Mouse (Mus musculus) brain, embryonic 14.5 days (tissue): ENCODE measurements around the gene Gm4303. TPM values are rescaled to one million over a fixed set of nuclear protein-coding genes. Genes with fewer than 3 reads are reported as not detected.
"Not testable (repeated sequence)": the region's sequence is repeated elsewhere in the genome, so short reads cannot be mapped to it uniquely, and the experiment has no call there.

Experiments used
- DNase-seq: peaks from one replicate; pipeline ENCODE4 v3.0.0-alpha.2; 2011; ENCODE audit warnings: low read depth
- POLR2A ChIP-seq: fragments of 200-500 bp; IDR thresholded peaks from 2 replicates; pipeline ENCODE4 v1.6.1; 2012; ENCODE audit warnings: mild to moderate bottlenecking, inconsistent platforms, borderline replicate concordance; ENCODE audit not compliant: poor library complexity, insufficient read depth, insufficient read length, severe bottlenecking; ENCODE audit errors: extremely low read depth
- polyA plus RNA-seq: library from polyadenylated mRNA; depleted of rRNA; stranded (reverse); fragments of >200 nt; gene quantifications from 2 replicates; pipeline ENCODE4 v1.2.3, GENCODE M21; 2012; rRNA removed

Gm4303 gene
- not detected in 2 replicates for polyA plus RNA-seq

DNA sequence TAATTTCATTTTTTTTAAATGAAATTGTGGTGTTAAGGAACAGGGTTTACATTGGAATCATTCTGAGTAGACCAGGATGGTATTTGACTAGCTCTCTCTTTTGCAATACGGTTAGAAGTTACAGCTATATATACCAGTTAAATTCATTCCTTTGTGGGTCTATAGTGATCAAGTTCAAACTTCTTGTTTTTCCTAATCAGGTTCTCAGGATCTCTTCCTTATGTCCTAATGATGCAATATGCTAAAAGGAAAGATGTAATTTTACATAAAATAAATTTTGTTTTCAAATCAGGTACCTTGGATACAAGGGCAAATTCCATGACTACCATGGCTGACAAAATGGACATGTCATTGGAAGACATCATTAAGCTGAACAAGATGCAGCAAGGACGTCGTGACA lies at the start of gene Gm4303:
Gene Gm4303, plus strand, starts transcription at position 301 of the 400 bp plus-strand sequence.
- DNase-seq: not testable (repeated sequence)

DNA sequence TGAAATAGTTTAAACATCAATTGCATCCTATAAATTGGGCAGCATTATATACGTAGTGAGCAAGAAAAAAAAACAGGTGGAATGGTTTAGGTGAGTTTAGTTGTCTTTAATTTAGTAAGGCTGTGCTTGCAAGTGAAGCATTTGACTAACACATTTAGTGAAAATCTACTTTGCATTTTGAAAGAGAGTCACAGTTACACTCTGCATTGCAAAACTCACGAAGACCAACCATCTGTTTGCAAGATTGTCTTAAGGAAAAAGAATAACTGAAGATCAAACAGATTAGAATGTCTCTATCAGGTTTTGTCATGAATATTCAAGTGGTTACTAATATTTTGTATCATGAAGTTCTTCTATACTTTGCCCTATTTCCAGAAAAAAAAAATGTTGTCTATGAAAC lies 49.7 kb upstream of the Gm4303 start:
- no peak for TF ChIP-seq POLR2A
- no peak for DNase-seq

DNA sequence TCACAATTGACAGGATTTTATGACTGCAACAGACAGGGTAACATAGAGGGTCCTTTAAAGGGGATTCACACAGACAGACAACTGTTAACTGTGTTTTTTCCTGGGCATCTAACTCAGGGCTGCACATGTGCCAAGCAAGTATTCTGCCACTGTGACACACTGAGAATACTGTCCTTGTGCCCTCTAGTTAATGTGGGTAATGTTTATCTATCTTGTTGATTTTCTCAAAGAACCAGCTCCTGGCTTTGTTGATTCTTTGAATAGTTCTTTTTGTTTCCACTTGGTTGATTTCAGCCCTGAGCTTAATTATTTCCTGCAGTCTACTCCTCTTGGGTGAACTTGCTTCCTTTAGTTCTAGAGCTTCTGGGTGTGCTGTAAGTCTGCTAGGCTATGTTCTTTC lies 45.7 kb upstream of the Gm4303 start:
- not testable (repeated sequence) for DNase-seq

GRCm38 (mm10) chr10:100335376-100335775 lies 10.4 kb upstream of the Gm4303 start, which contains the start of gene Gm4301:
Gene Gm4301 (plus strand): TSS chr10:100335676.
- not testable (repeated sequence) for DNase-seq

- not testable (repeated sequence) for DNase-seq
These were observed 5.2 kb upstream of the Gm4303 start, which contains the start of gene Gm4302 for GRCm38 (mm10) chr10:100340536-100340935. Gene Gm4302 (plus strand): TSS chr10:100340836.

GRCm38 (mm10) chr10:100350793-100351192 lies 5.0 kb downstream of the Gm4303 start, which contains the start of gene Gm4305:
Gene Gm4305 (plus strand): TSS chr10:100351093.
- DNase-seq: not testable (repeated sequence)

- DNase-seq: not testable (repeated sequence)
These were observed 11.1 kb downstream of the Gm4303 start for GRCm38 (mm10) chr10:100356841-100357240.

DNA sequence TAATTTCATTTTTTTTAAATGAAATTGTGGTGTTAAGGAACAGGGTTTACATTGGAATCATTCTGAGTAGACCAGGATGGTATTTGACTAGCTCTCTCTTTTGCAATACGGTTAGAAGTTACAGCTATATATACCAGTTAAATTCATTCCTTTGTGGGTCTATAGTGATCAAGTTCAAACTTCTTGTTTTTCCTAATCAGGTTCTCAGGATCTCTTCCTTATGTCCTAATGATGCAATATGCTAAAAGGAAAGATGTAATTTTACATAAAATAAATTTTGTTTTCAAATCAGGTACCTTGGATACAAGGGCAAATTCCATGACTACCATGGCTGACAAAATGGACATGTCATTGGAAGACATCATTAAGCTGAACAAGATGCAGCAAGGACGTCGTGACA lies 15.3 kb downstream of the Gm4303 start, which contains the start of gene Gm4307:
Gene Gm4307, plus strand, starts transcription at position 301 of the 400 bp plus-strand sequence.
- DNase-seq: not testable (repeated sequence)

DNA sequence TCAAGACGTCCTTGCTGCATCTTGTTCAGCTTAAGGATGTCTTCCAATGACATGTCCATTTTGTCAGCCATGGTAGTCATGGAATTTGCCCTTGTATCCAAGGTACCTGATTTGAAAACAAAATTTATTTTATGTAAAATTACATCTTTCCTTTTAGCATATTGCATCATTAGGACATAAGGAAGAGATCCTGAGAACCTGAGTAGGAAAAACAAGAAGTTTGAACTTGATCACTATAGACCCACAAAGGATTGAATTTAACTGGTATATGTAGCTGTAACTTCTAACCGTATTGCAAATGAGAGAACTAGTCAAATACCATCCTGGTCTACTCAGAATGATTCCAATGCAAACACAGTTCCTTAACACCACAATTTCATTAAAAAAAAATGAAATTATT lies 36.7 kb downstream of the Gm4303 start, which contains the start of gene Gm4312:
Gene Gm4312, minus strand, starts transcription at position 101 of the 400 bp plus-strand sequence.
- DNase-seq: not testable (repeated sequence)

Other genes starting within 250 kb of the Gm4303 start
- gene Gm4301, start 10.3 kb upstream of the Gm4303 start, polyA plus RNA-seq: not detected in 2 replicates
- not detected in 2 replicates for gene Gm4302, start 5.1 kb upstream of the Gm4303 start, polyA plus RNA-seq
- gene Gm4305, start 5.1 kb downstream of the Gm4303 start, polyA plus RNA-seq: not detected in 2 replicates
- gene Gm4307, start 15.4 kb downstream of the Gm4303 start, polyA plus RNA-seq: not detected in 2 replicates
- not detected in 2 replicates for gene Gm4312, start 36.6 kb downstream of the Gm4303 start, polyA plus RNA-seq
- gene Tmtc3, start 141.4 kb downstream of the Gm4303 start, polyA plus RNA-seq: 9.2 and 10.7 TPM in 2 replicates
- 3.7 and 5.1 TPM in 2 replicates for gene Cep290, start 141.6 kb downstream of the Gm4303 start, polyA plus RNA-seq
- gene 4930430F08Rik, start 244.5 kb downstream of the Gm4303 start, polyA plus RNA-seq: 12.8 and 13.1 TPM in 2 replicates
- not detected in 2 replicates for gene 1700017N19Rik, start 244.5 kb downstream of the Gm4303 start, polyA plus RNA-seq